Mouse (Mus musculus) forebrain, embryonic 16.5 days (tissue): ENCODE data around the gene Gltp. TPM values are rescaled to one million over a fixed set of nuclear protein-coding genes. Genes with fewer than 3 reads are reported as not detected.
A peak's percentile ranks its signal among the peaks of the same experiment; 100 is the strongest.

Experiments used
- ATAC-seq: fragments of 200-750 bp; cut with Nextera tagmentation; 2 replicates; pipeline ENCODE4 v1.8.0; 2017; ENCODE audit warnings: mild to moderate bottlenecking, moderate library complexity
- H3K27ac ChIP-seq: fragments of 300-500 bp; sonication (generic); 2 replicates; pipeline ENCODE4 v1.5.1; 2014; ENCODE audit warnings: low read length, control low read depth
- H3K27me3 ChIP-seq: fragments of 300-500 bp; sonication (generic); replicated peaks from 2 replicates; pipeline ENCODE4 v1.6.1; 2014; ENCODE audit warnings: low read length; ENCODE audit not compliant: control insufficient read depth, insufficient read depth
- H3K36me3 ChIP-seq: fragments of 300-500 bp; sonication (generic); 2 replicates; pipeline ENCODE4 v1.6.1; 2014; ENCODE audit not compliant: control insufficient read depth, insufficient read depth
- H3K4me1 ChIP-seq: fragments of 300-500 bp; sonication (generic); replicated peaks from 2 replicates; pipeline ENCODE4 v1.6.1; 2014; ENCODE audit warnings: low read length; ENCODE audit not compliant: control insufficient read depth, insufficient read depth
- H3K4me2 ChIP-seq: fragments of 300-500 bp; sonication (generic); 2 replicates; pipeline ENCODE4 v1.6.1; 2014; ENCODE audit warnings: mild to moderate bottlenecking, low read length, control low read depth
- H3K4me3 ChIP-seq: fragments of 300-500 bp; sonication (generic); replicated peaks from 2 replicates; pipeline ENCODE4 v1.5.1; 2014; ENCODE audit warnings: mild to moderate bottlenecking, low read length, control low read depth
- H3K9ac ChIP-seq: fragments of 300-500 bp; sonication (generic); replicated peaks from 2 replicates; pipeline ENCODE4 v1.6.1; 2014; ENCODE audit warnings: low read depth, low read length, control low read depth
- H3K9me3 ChIP-seq: fragments of 300-500 bp; sonication (generic); 2 replicates; pipeline ENCODE4 v1.6.1; 2016; ENCODE audit warnings: low read length; ENCODE audit not compliant: control insufficient read depth
- WGBS: fragments of 180-500 bp; shearing (Covaris S2); extraction: QIAGEN DNeasy Blood & Tissue Kit; methylation state at CpG from one replicate; pipeline ENCODE4 v1.1.7; 2014; 5-methylcytosine and 5-hydroxymethylcytosine counted together
- polyA plus RNA-seq: library from polyadenylated mRNA; unstranded; fragments of >200 nt; fragmentation: Nextera tagmentation; extraction: Ambion mirVana; gene quantifications from 2 replicates; pipeline ENCODE4 v1.2.1, GENCODE M21; 2015

Gltp gene
- 30.8 and 32.9 TPM in 2 replicates for polyA plus RNA-seq

DNA sequence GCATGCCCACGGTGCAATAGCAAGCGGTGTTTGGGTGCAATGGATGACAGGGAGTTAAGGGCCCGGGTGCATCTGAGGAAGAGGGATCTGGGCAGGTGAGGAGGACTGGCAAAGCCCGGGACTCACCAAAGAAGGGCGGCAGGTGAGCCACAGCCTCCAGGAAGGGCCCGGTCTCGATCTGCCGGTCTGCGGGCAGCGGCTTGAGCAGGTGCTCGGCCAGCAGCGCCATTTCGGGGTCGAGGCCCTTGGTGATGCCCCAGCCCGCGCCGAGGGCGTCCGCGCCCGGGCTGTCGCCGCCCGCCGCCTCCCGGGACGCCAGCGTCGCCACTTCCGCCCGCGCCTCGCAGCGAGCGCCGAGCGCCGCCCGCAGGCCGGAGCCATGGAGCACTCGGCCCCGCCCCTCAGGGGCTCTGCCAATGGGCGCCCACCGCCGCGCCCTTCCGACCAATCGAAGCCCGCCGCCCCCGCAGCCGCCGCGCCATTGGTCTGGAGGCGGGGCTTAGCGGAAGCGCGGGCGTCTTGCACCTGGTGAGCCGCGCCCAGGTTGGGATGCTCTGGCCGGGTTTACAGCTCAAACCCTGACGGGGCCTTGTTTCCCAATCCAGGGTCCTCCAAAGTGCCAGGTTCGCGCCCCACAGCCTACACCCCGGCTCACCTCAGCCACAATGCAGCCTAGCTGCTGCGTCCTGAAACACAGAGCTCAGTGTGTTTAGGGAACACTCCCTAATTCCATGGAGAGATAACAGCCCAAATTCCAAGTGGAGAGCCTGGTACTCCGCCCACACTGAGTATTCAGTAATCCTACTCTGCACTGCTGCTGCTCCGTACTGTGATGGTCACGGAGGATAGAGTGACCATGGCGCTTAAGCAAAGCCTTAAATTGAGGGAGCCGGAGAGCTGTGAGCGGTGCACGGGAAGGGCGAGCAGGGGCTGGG, at the start of gene Gltp:
Gene Gltp, minus strand, starts transcription at position 352 of the 935 bp plus-strand sequence.
- H3K4me2 ChIP-seq, result peak within 1 kb of the TSS; percentile 92
- peaks cover 19% of the 10 kb centered on the region for H3K4me1 ChIP-seq
- peak within 1 kb of the TSS; percentile 77 for H3K4me3 ChIP-seq
- peak within 1 kb of the TSS; percentile 86 for H3K9ac ChIP-seq
- WGBS, result 6% methylated on average over 72 of the region's 75 CpGs
- H3K36me3 ChIP-seq, result no peaks in the 10 kb centered on the region
- H3K9me3 ChIP-seq, result no peaks in the 10 kb centered on the region
- H3K27ac ChIP-seq, result no peak within 1 kb of the TSS
- ATAC-seq, result peak; percentile 99
- peaks cover 19% of the 10 kb centered on the region for H3K27me3 ChIP-seq

DNA sequence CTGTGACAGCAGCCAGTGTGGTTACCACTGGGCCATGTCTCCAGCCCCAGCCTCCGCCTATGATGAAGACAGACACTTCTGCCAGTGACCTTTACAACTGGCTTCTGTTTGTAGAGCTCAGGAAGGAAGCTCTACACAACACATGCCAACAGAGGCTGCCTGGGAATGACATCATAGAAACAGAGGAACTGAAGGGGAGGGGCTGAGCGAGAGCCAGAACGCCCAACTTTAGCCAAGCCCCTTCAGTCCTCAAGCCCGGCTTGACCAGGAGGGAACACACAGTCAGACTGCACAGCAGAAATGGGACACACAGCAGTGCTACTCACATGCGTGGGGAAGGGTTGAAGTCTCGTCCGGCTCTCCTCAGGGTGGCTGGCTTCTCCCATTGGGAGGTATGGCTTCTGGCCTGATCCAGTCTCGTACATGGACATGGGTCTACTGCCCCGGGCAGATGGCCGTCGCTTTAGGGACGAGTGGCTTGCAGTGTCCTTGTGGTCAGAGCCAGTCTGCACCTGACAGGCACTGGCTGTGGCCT, 48.0 kb upstream of the Gltp start:
- Histone ChIP-seq H3K36me3 (peaks cover 39% of the 10 kb centered on the region), H3K9me3 (no peaks in the 10 kb centered on the region), H3K9ac (no peak overlapping the region), H3K4me1 (peaks cover 11% of the 10 kb centered on the region), H3K27ac (no peak overlapping the region), H3K4me3 (no peak overlapping the region), H3K27me3 (no peaks in the 10 kb centered on the region), H3K4me2 (no peak overlapping the region)
- no peak for ATAC-seq
- WGBS, result 85% methylated on average over 12 of the region's 12 CpGs

DNA sequence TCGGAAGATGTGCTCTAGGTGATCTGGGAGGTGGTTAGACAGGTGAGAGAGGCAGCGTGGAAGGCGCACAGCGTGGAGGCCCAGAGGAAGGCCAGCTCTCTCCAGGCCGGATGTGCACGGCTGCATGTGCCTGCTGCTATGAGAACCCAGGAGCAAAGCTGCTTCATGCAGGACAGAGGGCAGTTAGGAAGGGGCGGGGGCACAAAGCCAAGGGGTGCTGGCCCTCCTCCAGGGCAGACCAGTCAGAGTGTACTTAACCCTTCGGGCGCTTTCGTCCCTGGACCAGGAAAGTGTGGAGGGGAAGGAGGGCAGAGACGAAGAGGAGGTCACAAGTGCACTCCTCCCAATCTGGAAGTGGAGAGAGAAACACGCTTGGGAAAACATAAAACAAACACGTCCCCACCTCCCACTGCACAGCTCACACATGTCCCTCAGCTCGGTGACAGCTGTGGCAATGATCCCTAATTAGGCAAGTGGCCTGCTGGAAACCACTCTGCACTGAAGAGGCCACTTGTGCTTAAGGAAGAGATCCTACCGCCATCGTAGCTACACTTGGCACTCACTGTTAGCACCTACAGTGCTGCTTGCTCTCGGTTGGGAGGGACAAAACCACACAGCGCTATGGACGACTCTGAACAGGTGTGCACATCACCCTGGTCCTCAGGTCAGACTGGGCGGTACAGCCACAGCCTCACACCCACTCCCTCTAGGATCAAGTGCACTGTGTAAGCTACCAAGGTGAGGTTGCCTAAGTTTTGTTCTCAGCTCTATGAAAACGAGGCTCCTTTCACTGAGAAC, 46.5 kb upstream of the Gltp start:
- H3K4me3 ChIP-seq, result no peak overlapping the region
- no peak overlapping the region for H3K9ac ChIP-seq
- no peak overlapping the region for H3K4me2 ChIP-seq
- no peaks in the 10 kb centered on the region for H3K4me1 ChIP-seq
- WGBS, result 81% methylated on average over 21 of the region's 21 CpGs
- no peaks in the 10 kb centered on the region for H3K27me3 ChIP-seq
- H3K9me3 ChIP-seq, result no peaks in the 10 kb centered on the region
- no peak for ATAC-seq
- H3K27ac ChIP-seq, result no peak overlapping the region
- H3K36me3 ChIP-seq, result peaks cover 41% of the 10 kb centered on the region

DNA sequence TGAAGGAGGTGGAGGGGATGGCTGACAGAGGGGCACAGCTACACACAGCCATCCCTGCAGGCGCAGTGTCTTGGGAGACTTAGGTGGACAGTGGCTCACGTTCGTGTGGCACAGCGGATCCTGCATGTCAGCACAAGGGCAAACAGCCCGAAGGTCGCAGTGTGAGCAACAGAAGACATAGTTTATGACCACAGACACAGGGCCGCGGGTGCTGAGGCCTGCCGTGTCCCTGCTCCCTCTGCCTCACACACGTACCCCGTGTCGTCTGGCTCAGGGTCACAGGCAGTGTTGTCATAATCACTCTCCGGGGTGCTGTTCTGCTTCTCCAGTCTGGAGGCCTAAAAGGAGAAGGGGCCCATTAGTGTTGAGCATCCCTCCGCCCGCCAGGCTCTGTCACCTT, 42.8 kb upstream of the Gltp start:
- H3K27ac ChIP-seq, result no peak overlapping the region
- ATAC-seq, result no peak
- H3K4me1 ChIP-seq, result no peaks in the 10 kb centered on the region
- no peaks in the 10 kb centered on the region for H3K27me3 ChIP-seq
- no peak overlapping the region for H3K9ac ChIP-seq
- H3K4me3 ChIP-seq, result no peak overlapping the region
- H3K9me3 ChIP-seq, result no peaks in the 10 kb centered on the region
- H3K4me2 ChIP-seq, result no peak overlapping the region
- H3K36me3 ChIP-seq, result peaks cover 40% of the 10 kb centered on the region
- 94% methylated on average over 15 of the region's 15 CpGs for WGBS

DNA sequence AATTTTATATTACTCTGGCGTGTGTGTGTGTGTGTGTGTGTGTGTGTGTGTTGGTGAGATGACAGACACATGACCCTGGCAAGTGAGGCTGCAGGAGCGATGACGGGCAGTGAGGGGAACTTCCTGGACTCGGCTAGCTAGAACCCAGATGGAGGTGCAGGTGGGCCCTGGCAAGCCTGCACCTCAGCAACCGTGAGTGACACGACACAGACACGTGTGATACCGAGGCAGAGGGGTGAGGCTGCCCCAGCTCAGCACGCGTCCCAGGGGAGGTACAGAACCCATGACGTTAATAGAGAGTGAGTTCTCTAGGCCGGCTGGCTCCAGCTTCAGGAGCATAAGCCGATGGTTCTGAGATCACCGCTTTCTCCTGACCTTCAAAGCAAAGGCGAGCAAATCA, 41.2 kb upstream of the Gltp start:
- ATAC-seq, result no peak
- Histone ChIP-seq H3K9me3 (no peaks in the 10 kb centered on the region), H3K4me3 (no peak overlapping the region), H3K4me1 (no peaks in the 10 kb centered on the region), H3K27me3 (no peaks in the 10 kb centered on the region), H3K27ac (no peak overlapping the region), H3K36me3 (peaks cover 31% of the 10 kb centered on the region), H3K4me2 (no peak overlapping the region), H3K9ac (no peak overlapping the region)
- WGBS, result 86% methylated on average over 15 of the region's 15 CpGs

- H3K4me2 ChIP-seq, result no peak overlapping the region
- no peak overlapping the region for H3K4me3 ChIP-seq
- peaks cover 26% of the 10 kb centered on the region for H3K36me3 ChIP-seq
- H3K9ac ChIP-seq, result no peak overlapping the region
- no peak overlapping the region for H3K27ac ChIP-seq
- 67% methylated on average over 6 of the region's 6 CpGs for WGBS
- no peaks in the 10 kb centered on the region for H3K4me1 ChIP-seq
- ATAC-seq, result no peak
- no peaks in the 10 kb centered on the region for H3K27me3 ChIP-seq
- H3K9me3 ChIP-seq, result no peaks in the 10 kb centered on the region
Observed at GRCm38 (mm10) chr5:114731498-114731897, 40.7 kb upstream of the Gltp start.

DNA sequence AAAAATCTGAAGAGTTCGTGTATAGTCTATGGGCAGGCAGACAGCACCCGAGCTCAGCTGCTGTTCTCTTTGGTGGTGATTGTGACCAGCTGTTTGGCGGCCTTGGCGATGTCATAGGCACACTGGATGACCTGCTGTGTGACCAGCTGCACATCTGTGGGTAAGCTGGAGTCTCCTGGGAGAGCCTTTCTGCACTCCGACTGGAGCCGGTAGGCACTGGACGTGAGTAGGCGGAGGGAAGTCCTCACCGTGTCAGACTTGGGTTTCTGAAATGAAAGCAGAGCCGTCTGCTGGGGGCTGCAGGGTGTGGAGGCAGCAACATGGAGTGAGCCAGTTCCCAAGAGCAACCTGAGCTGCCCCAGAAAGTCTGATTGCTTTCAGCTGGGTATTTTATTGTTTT, 39.3 kb upstream of the Gltp start:
- Histone ChIP-seq H3K4me2 (no peak overlapping the region), H3K36me3 (peaks cover 20% of the 10 kb centered on the region), H3K27ac (no peak overlapping the region), H3K4me3 (no peak overlapping the region), H3K27me3 (no peaks in the 10 kb centered on the region), H3K9ac (no peak overlapping the region), H3K9me3 (no peaks in the 10 kb centered on the region), H3K4me1 (no peaks in the 10 kb centered on the region)
- 84% methylated on average over 10 of the region's 10 CpGs for WGBS
- ATAC-seq, result no peak

- H3K27ac ChIP-seq, result no peak overlapping the region
- WGBS, result 86% methylated on average over 10 of the region's 10 CpGs
- no peak overlapping the region for H3K4me3 ChIP-seq
- H3K9me3 ChIP-seq, result no peaks in the 10 kb centered on the region
- no peak overlapping the region for H3K9ac ChIP-seq
- peaks cover 23% of the 10 kb centered on the region for H3K36me3 ChIP-seq
- no peaks in the 10 kb centered on the region for H3K27me3 ChIP-seq
- no peak overlapping the region for H3K4me2 ChIP-seq
- ATAC-seq, result no peak
- no peaks in the 10 kb centered on the region for H3K4me1 ChIP-seq
Observed at GRCm38 (mm10) chr5:114728160-114728559, 37.4 kb upstream of the Gltp start.

DNA sequence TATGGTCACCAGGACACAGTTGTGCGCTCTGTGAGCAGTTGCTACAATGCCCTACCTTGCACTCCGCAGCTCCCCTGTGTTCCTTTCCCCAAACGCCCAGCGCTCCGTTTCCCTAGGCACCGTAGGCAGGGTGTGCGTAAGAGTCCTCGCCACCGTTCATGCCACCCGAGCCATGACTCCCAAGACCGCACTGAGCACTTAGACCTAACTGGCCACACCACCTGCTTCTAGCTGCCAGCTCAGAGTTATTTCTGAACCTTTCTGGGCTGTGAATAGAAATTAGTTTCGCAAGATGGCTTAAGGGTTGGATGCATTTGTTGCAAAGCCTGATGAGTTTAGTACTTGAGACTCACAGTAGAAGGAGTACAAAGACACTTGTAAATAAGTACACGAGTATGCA, 32.1 kb upstream of the Gltp start:
- no peak overlapping the region for H3K9ac ChIP-seq
- H3K9me3 ChIP-seq, result no peaks in the 10 kb centered on the region
- H3K4me1 ChIP-seq, result no peaks in the 10 kb centered on the region
- no peaks in the 10 kb centered on the region for H3K27me3 ChIP-seq
- WGBS, result 90% methylated on average over 13 of the region's 13 CpGs
- no peak overlapping the region for H3K4me2 ChIP-seq
- no peak overlapping the region for H3K27ac ChIP-seq
- no peak for ATAC-seq
- H3K36me3 ChIP-seq, result peaks cover 21% of the 10 kb centered on the region
- no peak overlapping the region for H3K4me3 ChIP-seq
